Mouse (Mus musculus): ENCODE measurements around the gene Creb3l4. TPM values are rescaled to one million over a fixed set of nuclear protein-coding genes. Genes with fewer than 3 reads are reported as not detected.

The Creb3l4 gene
- polyA plus RNA-seq (2012) = not detected in 2 replicates

- TF ChIP-seq GATA1 (IDR thresholded peaks at IDR 0.05; ENCODE audit: low read length) = no peak
Measured at GRCm38 (mm10) chr3:90242984-90243775, at the start of gene Creb3l4. Gene Creb3l4, minus strand, starts transcription at chr3:90243512.

GRCm38 (mm10) chr3:90292345-90293275 lies 49.3 kb upstream of the Creb3l4 start, which contains the start of gene Gatad2b:
Gene Gatad2b, plus strand, starts transcription at chr3:90293178.
- TF ChIP-seq GATA1 (IDR thresholded peaks at IDR 0.05; ENCODE audit: low read length) = no peak

- TF ChIP-seq GATA1 (IDR thresholded peaks at IDR 0.05; ENCODE audit: low read length) = no peak
Measured at GRCm38 (mm10) chr3:90291982-90292344, 48.7 kb upstream of the Creb3l4 start.

- TF ChIP-seq GATA1 (IDR thresholded peaks at IDR 0.05; ENCODE audit: low read length) = no peak
Measured at GRCm38 (mm10) chr3:90290602-90291001, 47.3 kb upstream of the Creb3l4 start.

GRCm38 (mm10) chr3:90284150-90284549 lies 40.8 kb upstream of the Creb3l4 start:
- TF ChIP-seq GATA1 (IDR thresholded peaks at IDR 0.05; ENCODE audit: low read length) = no peak

GRCm38 (mm10) chr3:90280708-90281107 lies 37.4 kb upstream of the Creb3l4 start:
- no peak for TF ChIP-seq GATA1 (IDR thresholded peaks at IDR 0.05; ENCODE audit: low read length)

- no peak for TF ChIP-seq GATA1 (IDR thresholded peaks at IDR 0.05; ENCODE audit: low read length)
Measured at GRCm38 (mm10) chr3:90279743-90280142, 36.4 kb upstream of the Creb3l4 start.

- no peak for TF ChIP-seq GATA1 (IDR thresholded peaks at IDR 0.05; ENCODE audit: low read length)
Measured at GRCm38 (mm10) chr3:90279216-90279615, 35.9 kb upstream of the Creb3l4 start.

- TF ChIP-seq GATA1 (IDR thresholded peaks at IDR 0.05; ENCODE audit: low read length) = no peak
Measured at GRCm38 (mm10) chr3:90278211-90278610, 34.9 kb upstream of the Creb3l4 start.

GRCm38 (mm10) chr3:90277793-90278192 lies 34.5 kb upstream of the Creb3l4 start:
- TF ChIP-seq GATA1 (IDR thresholded peaks at IDR 0.05; ENCODE audit: low read length) = no peak

GRCm38 (mm10) chr3:90276858-90277257 lies 33.5 kb upstream of the Creb3l4 start:
- TF ChIP-seq GATA1 (IDR thresholded peaks at IDR 0.05; ENCODE audit: low read length) = no peak

GRCm38 (mm10) chr3:90275286-90275685 lies 32.0 kb upstream of the Creb3l4 start:
- no peak for TF ChIP-seq GATA1 (IDR thresholded peaks at IDR 0.05; ENCODE audit: low read length)

GRCm38 (mm10) chr3:90273855-90274254 lies 30.5 kb upstream of the Creb3l4 start:
- TF ChIP-seq GATA1 (IDR thresholded peaks at IDR 0.05; ENCODE audit: low read length) = no peak

GRCm38 (mm10) chr3:90272170-90272569 lies 28.9 kb upstream of the Creb3l4 start:
- no peak for TF ChIP-seq GATA1 (IDR thresholded peaks at IDR 0.05; ENCODE audit: low read length)

- no peak for TF ChIP-seq GATA1 (IDR thresholded peaks at IDR 0.05; ENCODE audit: low read length)
Measured at GRCm38 (mm10) chr3:90270784-90271183, 27.5 kb upstream of the Creb3l4 start.

GRCm38 (mm10) chr3:90268971-90269370 lies 25.7 kb upstream of the Creb3l4 start:
- TF ChIP-seq GATA1 (IDR thresholded peaks at IDR 0.05; ENCODE audit: low read length) = no peak

Data from G1E-ER4 (cell line).